Mouse (Mus musculus) olfactory bulb, adult 2 months (tissue): ENCODE data around the gene Ccl17.

ENCODE experiments used
- CTCF ChIP-seq: fragments of 200-500 bp; IDR thresholded peaks from 2 replicates; pipeline ENCODE4 v1.5.1; 2012; ENCODE audit warnings: low read depth, mild to moderate bottlenecking, low read length, moderate library complexity; ENCODE audit not compliant: insufficient read depth
- POLR2A ChIP-seq: fragments of 200-500 bp; IDR thresholded peaks from 2 replicates; pipeline ENCODE4 v1.6.1; 2012; ENCODE audit warnings: mild to moderate bottlenecking, low read depth, low read length, moderate library complexity; ENCODE audit not compliant: insufficient read depth

DNA sequence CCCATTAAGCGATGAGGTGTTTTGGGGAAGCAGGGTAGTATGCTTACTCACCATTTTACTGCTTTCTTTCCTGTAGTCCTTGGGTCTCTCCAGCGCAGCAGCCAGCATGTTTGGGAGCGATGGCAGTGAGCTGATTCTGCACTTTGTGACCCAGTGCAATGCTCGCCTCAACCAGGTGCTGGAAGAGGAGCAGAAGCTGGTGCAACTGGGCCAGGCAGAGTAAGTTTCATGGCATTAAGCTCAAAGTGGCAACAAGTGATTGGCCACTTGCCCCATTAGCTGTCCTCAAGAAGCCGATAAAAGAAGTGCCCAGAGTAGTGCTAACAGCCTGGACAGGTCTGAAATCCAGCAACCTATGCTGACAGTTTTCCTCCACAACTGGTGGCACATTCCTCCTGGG lies 39.8 kb downstream of the Ccl17 start:
- TF ChIP-seq CTCF (no peak), POLR2A (no peak)
